Mouse (Mus musculus): Measurements from ENCODE around the gene Arfgef2. TPM values are rescaled to one million over a fixed set of nuclear protein-coding genes. Genes with fewer than 3 reads are reported as not detected.

Arfgef2 gene
- polyA plus RNA-seq, 1 experiment from 2014 or later: 5.6 TPM

DNA sequence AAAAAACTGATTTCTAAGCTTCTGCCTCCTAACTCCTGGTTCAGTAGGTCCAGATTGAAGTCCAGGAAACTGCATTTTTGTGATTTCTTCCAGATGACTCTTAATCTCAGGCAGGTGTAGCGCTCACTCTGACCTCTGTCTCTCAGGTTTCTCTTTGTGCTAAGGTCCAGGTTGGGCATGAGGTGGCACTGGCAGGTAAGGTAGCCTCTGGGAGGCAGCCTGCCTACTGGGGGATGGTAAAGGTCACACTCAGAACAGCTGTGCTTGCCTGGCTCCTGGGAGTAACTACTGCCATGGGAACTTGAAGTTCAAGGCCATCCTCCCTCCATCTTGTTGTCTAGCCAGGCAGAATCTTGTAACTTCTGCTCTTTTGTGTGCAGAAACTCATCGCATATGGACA is 28.7 kb downstream of the Arfgef2 start:
- H3K4me1 ChIP-seq (ENCODE audit: control insufficient read depth, insufficient read depth, low read length): no peaks in the 10 kb centered on the region
- no peak overlapping the region for H3K4me2 ChIP-seq (ENCODE audit: low read depth, low read length)
- WGBS: 96% methylated on average over 2 of the region's 2 CpGs
- no peaks in the 10 kb centered on the region for H3K27me3 ChIP-seq (ENCODE audit: control insufficient read depth, insufficient read depth, low read length)
- no peaks in the 10 kb centered on the region for H3K9me3 ChIP-seq (ENCODE audit: control insufficient read depth, low read length)
- H3K36me3 ChIP-seq (ENCODE audit: control insufficient read depth, insufficient read depth, low read length): no peaks in the 10 kb centered on the region
- no peak overlapping the region for H3K9ac ChIP-seq (replicated peaks; ENCODE audit: low read depth, low read length)
- no peak overlapping the region for H3K4me3 ChIP-seq (ENCODE audit: low read depth, low read length)
- no peak overlapping the region for H3K27ac ChIP-seq (ENCODE audit: low read depth, low read length)
- ATAC-seq (ENCODE audit: low read depth): no peak

DNA sequence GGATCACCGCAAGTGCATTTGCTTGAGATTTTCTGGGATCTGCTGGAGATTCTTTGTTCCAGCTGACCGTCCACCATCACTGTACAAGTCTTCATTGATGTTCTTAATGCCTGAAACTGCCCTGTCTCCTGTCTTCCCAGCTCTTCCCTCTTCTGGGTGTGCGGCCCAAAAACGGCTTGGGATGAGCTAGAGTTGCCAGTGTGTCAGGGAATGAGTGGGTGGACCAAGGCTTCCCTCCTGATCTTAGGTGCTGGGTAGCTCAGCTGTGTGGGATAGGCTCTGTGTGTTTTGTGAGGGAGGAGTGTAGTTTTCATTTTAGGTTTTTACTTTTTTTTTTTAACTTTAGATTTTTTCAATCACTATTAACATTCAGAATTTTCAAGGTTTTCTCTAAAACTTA is 29.4 kb downstream of the Arfgef2 start:
- H3K9ac ChIP-seq (replicated peaks; ENCODE audit: low read depth, low read length): no peak overlapping the region
- H3K4me3 ChIP-seq (ENCODE audit: low read depth, low read length): no peak overlapping the region
- H3K27ac ChIP-seq (ENCODE audit: low read depth, low read length): no peak overlapping the region
- ATAC-seq (ENCODE audit: low read depth): no peak
- H3K36me3 ChIP-seq (ENCODE audit: control insufficient read depth, insufficient read depth, low read length): no peaks in the 10 kb centered on the region
- no peaks in the 10 kb centered on the region for H3K9me3 ChIP-seq (ENCODE audit: control insufficient read depth, low read length)
- no peaks in the 10 kb centered on the region for H3K27me3 ChIP-seq (ENCODE audit: control insufficient read depth, insufficient read depth, low read length)
- WGBS: 89% methylated on average over 4 of the region's 4 CpGs
- no peak overlapping the region for H3K4me2 ChIP-seq (ENCODE audit: low read depth, low read length)
- no peaks in the 10 kb centered on the region for H3K4me1 ChIP-seq (ENCODE audit: control insufficient read depth, insufficient read depth, low read length)

DNA sequence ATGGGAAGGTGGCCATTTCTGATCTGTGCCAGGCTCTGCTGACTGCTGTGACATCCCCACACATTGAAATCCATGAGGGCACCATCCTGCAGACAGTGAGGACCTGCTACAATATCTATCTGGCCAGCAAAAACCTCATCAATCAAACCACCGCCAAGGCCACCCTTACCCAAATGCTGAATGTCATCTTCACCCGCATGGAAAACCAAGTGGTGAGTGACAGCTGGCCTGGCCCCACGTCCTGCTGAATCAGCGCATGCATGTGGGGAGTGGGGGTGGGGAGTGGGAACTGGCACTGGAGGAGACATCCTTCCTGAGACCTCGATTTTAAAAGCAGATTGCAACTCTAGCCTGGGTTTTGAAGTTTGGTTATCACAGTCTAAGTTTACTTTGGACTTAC is 30.2 kb downstream of the Arfgef2 start:
- no peaks in the 10 kb centered on the region for H3K4me1 ChIP-seq (ENCODE audit: control insufficient read depth, insufficient read depth, low read length)
- H3K4me3 ChIP-seq (ENCODE audit: low read depth, low read length): no peak overlapping the region
- no peak overlapping the region for H3K9ac ChIP-seq (replicated peaks; ENCODE audit: low read depth, low read length)
- no peak overlapping the region for H3K27ac ChIP-seq (ENCODE audit: low read depth, low read length)
- ATAC-seq (ENCODE audit: low read depth): no peak
- H3K27me3 ChIP-seq (ENCODE audit: control insufficient read depth, insufficient read depth, low read length): no peaks in the 10 kb centered on the region
- 80% methylated on average over 5 of the region's 5 CpGs for WGBS
- H3K4me2 ChIP-seq (ENCODE audit: low read depth, low read length): no peak overlapping the region
- H3K36me3 ChIP-seq (ENCODE audit: control insufficient read depth, insufficient read depth, low read length): no peaks in the 10 kb centered on the region
- H3K9me3 ChIP-seq (ENCODE audit: control insufficient read depth, low read length): no peaks in the 10 kb centered on the region

DNA sequence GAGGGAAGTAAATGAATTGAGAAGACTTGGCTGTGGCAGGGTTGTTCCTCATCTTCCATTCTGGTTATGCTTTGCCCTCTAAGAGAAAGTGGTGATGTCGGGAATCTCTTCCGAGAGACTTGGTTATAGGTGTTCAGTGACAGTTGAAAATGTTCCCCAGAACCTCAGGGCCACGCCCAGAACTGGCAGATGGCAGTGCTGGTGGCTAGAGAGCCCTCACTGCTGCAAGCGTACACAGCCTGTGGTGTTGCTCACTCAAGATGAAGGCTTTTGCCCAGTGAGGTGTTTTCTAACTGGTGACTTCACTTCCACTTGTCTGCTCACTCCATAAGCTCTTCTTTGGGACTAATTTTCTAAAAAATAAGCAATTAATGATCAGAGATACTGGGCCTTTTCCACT is 36.4 kb downstream of the Arfgef2 start:
- Histone ChIP-seq H3K9me3 (ENCODE audit: control insufficient read depth, low read length) (no peaks in the 10 kb centered on the region), H3K9ac (replicated peaks; ENCODE audit: low read depth, low read length) (no peak overlapping the region), H3K4me1 (ENCODE audit: control insufficient read depth, insufficient read depth, low read length) (no peaks in the 10 kb centered on the region), H3K27ac (ENCODE audit: low read depth, low read length) (no peak overlapping the region), H3K4me2 (ENCODE audit: low read depth, low read length) (no peak overlapping the region), H3K4me3 (ENCODE audit: low read depth, low read length) (no peak overlapping the region), H3K27me3 (ENCODE audit: control insufficient read depth, insufficient read depth, low read length) (no peaks in the 10 kb centered on the region), H3K36me3 (ENCODE audit: control insufficient read depth, insufficient read depth, low read length) (peaks cover 5% of the 10 kb centered on the region; the same call in 1 of the 2 replicates)
- no peak for ATAC-seq (ENCODE audit: low read depth)
- 93% methylated on average over 4 of the region's 4 CpGs for WGBS

DNA sequence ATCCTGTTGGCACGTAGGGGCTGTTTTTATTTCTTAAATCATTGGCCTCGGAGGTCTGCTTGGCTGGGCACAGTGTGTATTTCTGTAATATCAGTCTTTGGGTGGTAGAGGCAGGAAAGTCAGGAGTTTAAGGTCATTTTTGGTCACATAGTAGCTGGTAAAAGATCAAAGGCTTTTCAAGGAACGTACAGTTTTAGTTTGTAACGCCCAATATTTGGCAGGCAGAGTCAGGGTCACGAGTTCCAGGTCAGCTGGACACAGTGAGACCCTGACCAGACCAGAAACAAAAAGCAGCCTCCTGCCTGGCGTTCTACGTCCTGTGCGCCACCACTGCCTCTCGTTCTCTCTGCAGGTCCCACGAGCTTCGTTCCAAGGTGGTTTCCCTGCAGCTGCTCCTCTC is 45.3 kb downstream of the Arfgef2 start:
- Histone ChIP-seq H3K9ac (replicated peaks; ENCODE audit: low read depth, low read length) (no peak overlapping the region), H3K9me3 (ENCODE audit: control insufficient read depth, low read length) (no peaks in the 10 kb centered on the region), H3K36me3 (ENCODE audit: control insufficient read depth, insufficient read depth, low read length) (peaks cover 33% of the 10 kb centered on the region), H3K27ac (ENCODE audit: low read depth, low read length) (no peak overlapping the region), H3K27me3 (ENCODE audit: control insufficient read depth, insufficient read depth, low read length) (no peaks in the 10 kb centered on the region), H3K4me2 (ENCODE audit: low read depth, low read length) (no peak overlapping the region), H3K4me1 (ENCODE audit: control insufficient read depth, insufficient read depth, low read length) (no peaks in the 10 kb centered on the region), H3K4me3 (ENCODE audit: low read depth, low read length) (no peak overlapping the region)
- WGBS: 88% methylated on average over 11 of the region's 11 CpGs
- ATAC-seq (ENCODE audit: low read depth): no peak

DNA sequence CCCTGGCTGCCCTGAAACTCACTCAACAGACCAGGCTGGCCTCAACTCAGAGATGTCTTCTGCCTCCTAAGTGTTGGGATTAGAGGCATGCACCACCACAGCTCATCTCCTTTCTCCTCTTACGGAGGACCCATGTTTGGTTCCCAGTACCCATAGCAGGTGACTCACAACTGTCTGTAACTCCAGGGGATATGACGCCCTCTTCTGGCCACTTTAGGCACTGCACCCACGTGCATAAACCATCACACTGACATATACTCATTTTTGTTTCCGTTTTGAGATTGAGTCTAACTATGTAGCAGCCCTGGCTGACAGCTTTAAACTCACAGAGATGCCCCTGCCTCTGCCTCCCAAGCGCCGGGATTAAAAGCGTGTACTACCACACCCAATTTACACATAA is 46.9 kb downstream of the Arfgef2 start:
- WGBS: 96% methylated on average over 7 of the region's 7 CpGs
- peaks cover 37% of the 10 kb centered on the region for H3K36me3 ChIP-seq (ENCODE audit: control insufficient read depth, insufficient read depth, low read length)
- no peaks in the 10 kb centered on the region for H3K9me3 ChIP-seq (ENCODE audit: control insufficient read depth, low read length)
- no peak for ATAC-seq (ENCODE audit: low read depth)
- H3K9ac ChIP-seq (replicated peaks; ENCODE audit: low read depth, low read length): no peak overlapping the region
- H3K4me2 ChIP-seq (ENCODE audit: low read depth, low read length): no peak overlapping the region
- no peaks in the 10 kb centered on the region for H3K27me3 ChIP-seq (ENCODE audit: control insufficient read depth, insufficient read depth, low read length)
- no peaks in the 10 kb centered on the region for H3K4me1 ChIP-seq (ENCODE audit: control insufficient read depth, insufficient read depth, low read length)
- H3K4me3 ChIP-seq (ENCODE audit: low read depth, low read length): no peak overlapping the region
- no peak overlapping the region for H3K27ac ChIP-seq (ENCODE audit: low read depth, low read length)

DNA sequence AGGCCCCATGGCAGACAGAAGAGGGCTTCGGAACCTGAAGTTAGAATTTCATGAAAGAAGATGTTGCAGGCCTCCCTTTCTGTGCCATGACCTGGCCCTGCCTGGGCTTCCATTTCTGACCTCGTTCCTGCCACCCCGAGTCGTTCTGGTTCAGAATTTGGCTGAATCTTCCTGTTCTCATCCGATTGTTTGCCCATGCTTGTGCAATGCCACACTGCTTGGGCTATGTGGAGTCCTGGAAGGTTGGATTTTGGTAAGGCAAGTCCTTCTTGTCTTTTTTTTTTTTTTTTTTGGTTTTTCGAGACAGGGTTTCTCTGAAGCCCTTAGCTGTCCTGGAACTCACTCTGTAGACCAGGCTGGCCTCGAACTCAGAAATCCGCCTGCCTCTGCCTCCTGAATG is 50.4 kb downstream of the Arfgef2 start:
- H3K4me2 ChIP-seq (ENCODE audit: low read depth, low read length): no peak overlapping the region
- H3K27me3 ChIP-seq (ENCODE audit: control insufficient read depth, insufficient read depth, low read length): no peaks in the 10 kb centered on the region
- H3K27ac ChIP-seq (ENCODE audit: low read depth, low read length): no peak overlapping the region
- no peak overlapping the region for H3K9ac ChIP-seq (replicated peaks; ENCODE audit: low read depth, low read length)
- WGBS: 99% methylated on average over 8 of the region's 8 CpGs
- H3K4me1 ChIP-seq (ENCODE audit: control insufficient read depth, insufficient read depth, low read length): no peaks in the 10 kb centered on the region
- H3K4me3 ChIP-seq (ENCODE audit: low read depth, low read length): no peak overlapping the region
- H3K9me3 ChIP-seq (ENCODE audit: control insufficient read depth, low read length): no peaks in the 10 kb centered on the region
- H3K36me3 ChIP-seq (ENCODE audit: control insufficient read depth, insufficient read depth, low read length): peaks cover 47% of the 10 kb centered on the region
- no peak for ATAC-seq (ENCODE audit: low read depth)

DNA sequence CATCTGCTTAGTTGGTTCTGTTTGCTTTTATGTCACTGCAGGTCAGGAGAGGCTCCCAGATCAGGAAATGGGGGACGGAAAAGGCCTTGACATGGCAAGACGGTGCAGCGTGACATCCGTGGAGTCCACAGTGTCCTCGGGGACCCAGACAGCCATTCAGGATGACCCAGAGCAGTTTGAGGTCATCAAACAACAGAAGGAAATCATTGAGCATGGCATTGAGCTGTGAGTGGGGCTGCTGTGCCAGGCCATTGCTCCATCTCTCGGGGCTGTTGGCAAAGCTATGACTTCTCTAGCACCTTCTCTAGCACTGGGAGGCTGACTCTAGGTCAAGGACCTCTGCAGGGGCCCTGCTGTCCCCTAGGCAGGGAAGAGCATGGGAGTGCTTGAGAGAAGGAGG is 51.0 kb downstream of the Arfgef2 start:
- no peak overlapping the region for H3K4me3 ChIP-seq (ENCODE audit: low read depth, low read length)
- no peaks in the 10 kb centered on the region for H3K27me3 ChIP-seq (ENCODE audit: control insufficient read depth, insufficient read depth, low read length)
- H3K36me3 ChIP-seq (ENCODE audit: control insufficient read depth, insufficient read depth, low read length): peaks cover 45% of the 10 kb centered on the region
- H3K27ac ChIP-seq (ENCODE audit: low read depth, low read length): no peak overlapping the region
- no peaks in the 10 kb centered on the region for H3K9me3 ChIP-seq (ENCODE audit: control insufficient read depth, low read length)
- WGBS: 92% methylated on average over 6 of the region's 6 CpGs
- H3K9ac ChIP-seq (replicated peaks; ENCODE audit: low read depth, low read length): no peak overlapping the region
- ATAC-seq (ENCODE audit: low read depth): no peak
- no peaks in the 10 kb centered on the region for H3K4me1 ChIP-seq (ENCODE audit: control insufficient read depth, insufficient read depth, low read length)
- H3K4me2 ChIP-seq (ENCODE audit: low read depth, low read length): no peak overlapping the region

DNA sequence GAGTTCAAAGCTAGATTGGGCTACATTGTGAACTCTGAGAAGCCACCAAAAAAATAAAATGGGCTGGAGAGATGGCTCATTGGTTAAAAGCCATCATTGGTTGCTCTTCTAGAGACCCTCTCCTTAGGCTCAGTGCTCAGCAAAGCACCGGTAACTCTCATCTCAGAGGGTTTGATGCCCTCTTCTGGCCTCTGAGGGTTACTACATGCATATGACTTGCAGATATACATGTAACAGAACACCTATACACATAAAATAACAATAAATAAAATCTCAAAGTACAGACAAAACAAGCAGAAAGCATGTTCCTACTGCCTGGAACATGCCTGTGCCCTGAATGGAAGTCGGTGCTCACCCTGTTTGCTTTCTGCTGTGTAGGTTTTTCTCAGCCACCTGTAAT is 51.7 kb downstream of the Arfgef2 start:
- H3K9ac ChIP-seq (replicated peaks; ENCODE audit: low read depth, low read length): no peak overlapping the region
- no peaks in the 10 kb centered on the region for H3K4me1 ChIP-seq (ENCODE audit: control insufficient read depth, insufficient read depth, low read length)
- no peak overlapping the region for H3K4me2 ChIP-seq (ENCODE audit: low read depth, low read length)
- no peak for ATAC-seq (ENCODE audit: low read depth)
- H3K27me3 ChIP-seq (ENCODE audit: control insufficient read depth, insufficient read depth, low read length): no peaks in the 10 kb centered on the region
- no peaks in the 10 kb centered on the region for H3K9me3 ChIP-seq (ENCODE audit: control insufficient read depth, low read length)
- H3K27ac ChIP-seq (ENCODE audit: low read depth, low read length): no peak overlapping the region
- 75% methylated on average over 2 of the region's 2 CpGs for WGBS
- peaks cover 41% of the 10 kb centered on the region for H3K36me3 ChIP-seq (ENCODE audit: control insufficient read depth, insufficient read depth, low read length)
- H3K4me3 ChIP-seq (ENCODE audit: low read depth, low read length): no peak overlapping the region

DNA sequence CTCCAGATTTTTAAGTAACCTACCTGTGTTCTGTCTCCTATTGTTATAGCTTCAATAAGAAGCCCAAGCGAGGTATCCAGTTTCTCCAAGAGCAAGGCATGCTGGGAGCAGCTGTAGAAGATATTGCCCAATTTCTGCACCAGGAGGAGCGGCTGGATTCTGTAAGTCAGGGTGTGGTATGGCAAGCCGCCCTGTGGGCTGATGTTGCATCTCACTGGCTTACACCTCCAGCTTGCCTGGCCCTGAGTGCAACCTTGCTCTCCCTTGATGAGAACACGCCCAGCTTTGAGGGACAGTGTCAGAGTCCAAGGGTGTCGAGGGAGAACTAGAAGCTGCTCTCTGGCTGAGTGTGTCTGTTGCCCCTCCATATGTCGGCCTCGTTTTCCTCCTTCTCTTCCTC is 53.8 kb downstream of the Arfgef2 start:
- H3K36me3 ChIP-seq (ENCODE audit: control insufficient read depth, insufficient read depth, low read length): peaks cover 35% of the 10 kb centered on the region
- no peak overlapping the region for H3K27ac ChIP-seq (ENCODE audit: low read depth, low read length)
- no peak overlapping the region for H3K4me3 ChIP-seq (ENCODE audit: low read depth, low read length)
- H3K9me3 ChIP-seq (ENCODE audit: control insufficient read depth, low read length): no peaks in the 10 kb centered on the region
- H3K4me1 ChIP-seq (ENCODE audit: control insufficient read depth, insufficient read depth, low read length): no peaks in the 10 kb centered on the region
- ATAC-seq (ENCODE audit: low read depth): no peak
- no peak overlapping the region for H3K4me2 ChIP-seq (ENCODE audit: low read depth, low read length)
- WGBS: 87% methylated on average over 7 of the region's 7 CpGs
- no peak overlapping the region for H3K9ac ChIP-seq (replicated peaks; ENCODE audit: low read depth, low read length)
- H3K27me3 ChIP-seq (ENCODE audit: control insufficient read depth, insufficient read depth, low read length): no peaks in the 10 kb centered on the region

Measured in neural tube, embryonic 14.5 days (tissue).